34 mouse cellular contexts compared by ENCODE assay signal in the genomic region with DNA sequence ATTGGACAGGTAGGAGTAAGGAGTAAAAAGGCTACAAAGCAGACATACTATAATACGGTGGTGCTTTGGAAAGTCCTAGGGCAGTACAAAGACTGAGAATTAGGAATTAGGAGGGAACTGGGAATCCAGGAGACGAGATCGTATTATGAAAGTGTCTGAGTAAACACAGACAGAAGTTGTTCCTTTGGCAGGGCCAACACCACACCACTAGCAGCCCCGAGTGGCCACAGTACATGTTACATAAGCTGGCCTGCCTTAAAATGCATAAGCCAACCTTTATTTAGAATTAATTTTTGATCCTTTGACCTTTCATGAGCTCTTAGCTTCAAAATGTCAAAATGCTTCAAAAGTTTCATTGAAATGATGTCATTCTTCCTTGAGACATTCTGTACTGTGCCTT. TPM values are rescaled to one million over a fixed set of nuclear protein-coding genes. Genes with fewer than 3 reads are reported as not detected.
DNase-seq lines count a peak whose midpoint lies in the region; ATAC-seq and TF ChIP-seq lines count a peak whose summit lies in the region.
"Had no signal": no experiment of that assay in that cellular context is flagged by ENCODE, and none has a peak within 500 bp of the region (broad histone marks: within the 10 kb centered on the region; RNA-seq: fewer than 3 reads in every experiment).

No protein-coding gene starts in this region.

- no peak overlapping the region for H3K27ac ChIP-seq in embryonic facial prominence, embryonic 11.5 days (replicated peaks; ENCODE audit: low read depth, low read length)
- no peak overlapping the region for H3K27ac ChIP-seq in embryonic facial prominence, embryonic 10.5 days (replicated peaks)
- peak overlapping the region; percentile 48; the same call in 1 of the 2 replicates for H3K27ac ChIP-seq in heart, postnatal 0 days (ENCODE audit: low read depth)
- no peak overlapping the region for H3K27ac ChIP-seq in lung, postnatal 0 days (ENCODE audit: low read length)
- H3K27ac ChIP-seq: embryonic facial prominence, embryonic 15.5 days; forebrain, embryonic 12.5 days; hindbrain, embryonic 14.5 days; liver, embryonic 14.5 days; lung, embryonic 15.5 days; midbrain, embryonic 13.5 days; neural tube, embryonic 13.5 days had no signal

- no peaks in the 10 kb centered on the region for H3K9me3 ChIP-seq in embryonic facial prominence, embryonic 11.5 days (replicated peaks; ENCODE audit: control insufficient read depth, low read length)
- H3K9me3 ChIP-seq in embryonic facial prominence, embryonic 10.5 days = no peaks in the 10 kb centered on the region
- H3K9me3 ChIP-seq in heart, postnatal 0 days (replicated peaks; ENCODE audit: control insufficient read depth, low read length) = no peaks in the 10 kb centered on the region
- no peaks in the 10 kb centered on the region for H3K9me3 ChIP-seq in lung, postnatal 0 days (ENCODE audit: low read length)
- H3K9me3 ChIP-seq: embryonic facial prominence, embryonic 15.5 days; forebrain, embryonic 12.5 days; G1E; lung, embryonic 15.5 days; midbrain, embryonic 13.5 days; neural tube, embryonic 13.5 days had no signal

- H3K4me1 ChIP-seq in embryonic facial prominence, embryonic 11.5 days (ENCODE audit: control insufficient read depth, insufficient read depth, low read length) = no peaks in the 10 kb centered on the region
- H3K4me1 ChIP-seq in embryonic facial prominence, embryonic 10.5 days = no peaks in the 10 kb centered on the region
- H3K4me1 ChIP-seq in heart, postnatal 0 days (ENCODE audit: control insufficient read depth, insufficient read depth) = peaks cover 20% of the 10 kb centered on the region
- peaks cover 6% of the 10 kb centered on the region; the same call in 1 of the 2 replicates for H3K4me1 ChIP-seq in lung, postnatal 0 days (ENCODE audit: insufficient read depth, low read depth, low read length)
- H3K4me1 ChIP-seq: embryonic facial prominence, embryonic 15.5 days; forebrain, embryonic 12.5 days; midbrain, embryonic 13.5 days; neural tube, embryonic 13.5 days had no signal

- H3K9ac ChIP-seq in embryonic facial prominence, embryonic 11.5 days (replicated peaks; ENCODE audit: low read length) = no peak overlapping the region
- H3K9ac ChIP-seq in heart, postnatal 0 days (replicated peaks; ENCODE audit: low read depth, low read length) = no peak overlapping the region
- H3K9ac ChIP-seq in lung, postnatal 0 days (replicated peaks; ENCODE audit: low read depth) = no peak overlapping the region
- H3K9ac ChIP-seq: embryonic facial prominence, embryonic 15.5 days; forebrain, embryonic 12.5 days; forebrain, postnatal 0 days; hindbrain, embryonic 14.5 days; liver, embryonic 14.5 days; lung, embryonic 15.5 days; midbrain, embryonic 13.5 days; neural tube, embryonic 13.5 days had no signal

- no peak overlapping the region for H3K4me3 ChIP-seq in embryonic facial prominence, embryonic 11.5 days (ENCODE audit: low read depth, low read length)
- no peak overlapping the region for H3K4me3 ChIP-seq in embryonic facial prominence, embryonic 10.5 days
- no peak overlapping the region for H3K4me3 ChIP-seq in heart, postnatal 0 days (ENCODE audit: low read depth, low read length)
- H3K4me3 ChIP-seq in lung, postnatal 0 days (ENCODE audit: low read depth, low read length) = no peak overlapping the region
- H3K4me3 ChIP-seq: embryonic facial prominence, embryonic 15.5 days; forebrain, embryonic 12.5 days; lung, embryonic 15.5 days; megakaryocyte, embryonic 14.5 days; midbrain, embryonic 13.5 days; neural tube, embryonic 13.5 days had no signal

- intact Hi-C loops in heart, postnatal 25 days (cut with DNase I) = no loop called here

- no peak; the same call in 1 of the 2 replicates for TF ChIP-seq CTCF in heart, postnatal 0 days (IDR thresholded peaks at IDR 0.05; ENCODE audit: low read depth)
- TF ChIP-seq CTCF in lung, postnatal 0 days (IDR thresholded peaks at IDR 0.05) = peak; percentile 29; the same call in 1 of the 2 replicates

- 71% methylated on average over 4 of the region's 4 CpGs for WGBS in embryonic facial prominence, embryonic 11.5 days
- WGBS in embryonic facial prominence, embryonic 10.5 days = 76% methylated on average over 4 of the region's 4 CpGs
- WGBS in heart, postnatal 0 days = 55% methylated on average over 4 of the region's 4 CpGs
- WGBS in lung, postnatal 0 days = 28% methylated on average over 4 of the region's 4 CpGs

- H3K27me3 ChIP-seq in embryonic facial prominence, embryonic 11.5 days (ENCODE audit: control insufficient read depth, insufficient read depth, low read length) = no peaks in the 10 kb centered on the region
- no peaks in the 10 kb centered on the region for H3K27me3 ChIP-seq in embryonic facial prominence, embryonic 10.5 days (replicated peaks; ENCODE audit: low read depth, poor library complexity, severe bottlenecking)
- no peaks in the 10 kb centered on the region for H3K27me3 ChIP-seq in heart, postnatal 0 days (ENCODE audit: control insufficient read depth, insufficient read depth, low read length)
- no peaks in the 10 kb centered on the region for H3K27me3 ChIP-seq in lung, postnatal 0 days (replicated peaks; ENCODE audit: insufficient read depth, low read length)
- H3K27me3 ChIP-seq: embryonic facial prominence, embryonic 15.5 days; forebrain, embryonic 12.5 days; lung, embryonic 15.5 days; megakaryocyte, embryonic 14.5 days; midbrain, embryonic 13.5 days; neural tube, embryonic 13.5 days had no signal

- H3K4me2 ChIP-seq in embryonic facial prominence, embryonic 11.5 days (ENCODE audit: low read depth, low read length) = no peak overlapping the region
- no peak overlapping the region for H3K4me2 ChIP-seq in heart, postnatal 0 days (ENCODE audit: low read depth, low read length)
- H3K4me2 ChIP-seq in lung, postnatal 0 days (replicated peaks; ENCODE audit: low read depth, low read length) = no peak overlapping the region
- H3K4me2 ChIP-seq: embryonic facial prominence, embryonic 15.5 days; forebrain, embryonic 12.5 days; hindbrain, embryonic 14.5 days; lung, embryonic 15.5 days; midbrain, embryonic 13.5 days; neural tube, embryonic 13.5 days had no signal

- H3K36me3 ChIP-seq in embryonic facial prominence, embryonic 11.5 days (replicated peaks; ENCODE audit: control insufficient read depth, insufficient read depth, low read depth, low read length) = no peaks in the 10 kb centered on the region
- H3K36me3 ChIP-seq in embryonic facial prominence, embryonic 10.5 days (replicated peaks) = no peaks in the 10 kb centered on the region
- H3K36me3 ChIP-seq in heart, postnatal 0 days (replicated peaks; ENCODE audit: control insufficient read depth, insufficient read depth, low read length) = no peaks in the 10 kb centered on the region
- no peaks in the 10 kb centered on the region for H3K36me3 ChIP-seq in lung, postnatal 0 days (ENCODE audit: insufficient read depth, low read length)
- H3K36me3 ChIP-seq: embryonic facial prominence, embryonic 15.5 days; forebrain, embryonic 12.5 days; G1E; lung, embryonic 15.5 days; midbrain, embryonic 13.5 days; neural tube, embryonic 13.5 days had no signal

- ATAC-seq in embryonic facial prominence, embryonic 11.5 days (replicated peaks; ENCODE audit: insufficient number of reproducible peaks, low FRiP score, low TSS enrichment, low read depth) = peak; percentile 44; the same call in 1 of the 2 replicates
- ATAC-seq in heart, postnatal 0 days (ENCODE audit: insufficient read depth, low read depth) = no peak
- peak; percentile 32; the same call in 1 of the 2 replicates for ATAC-seq in lung, postnatal 0 days
- ATAC-seq: forebrain, postnatal 0 days; midbrain, embryonic 13.5 days had no signal

- no peak for DNase-seq in embryonic facial prominence, embryonic 11.5 days (ENCODE audit: low spot score)
- DNase-seq in embryonic facial prominence, embryonic 10.5 days (ENCODE audit: low spot score) = no peak
- DNase-seq in heart, postnatal 0 days (ENCODE audit: low spot score) = no peak
- DNase-seq in heart, postnatal 25 days (ENCODE audit: low spot score) = no peak
- peak; percentile 42 for DNase-seq in lung, postnatal 0 days (ENCODE audit: low spot score)
- peak; percentile 40 for DNase-seq in skeletal muscle tissue, adult 2 months (ENCODE audit: low read depth, low spot score)
- DNase-seq in thymus, postnatal 0 days (ENCODE audit: low spot score) = no peak
- DNase-seq: adrenal gland, postnatal 25 days; cerebellum, adult 11-12 months; cerebellum, postnatal 10 days; forebrain, postnatal 0 days; gastrocnemius, postnatal 36 days; kidney, adult 18-20 months; kidney, postnatal 4 days; layer of hippocampus, postnatal 36 days; left cerebral cortex, postnatal 4 days; right cerebral cortex, postnatal 4 days; thymus, adult 2 months; thymus, postnatal 4 days had no signal

- no peak for TF ChIP-seq EP300 in heart, postnatal 0 days (IDR thresholded peaks at IDR 0.05; ENCODE audit: low read depth)
- TF ChIP-seq EP300 in lung, postnatal 0 days (IDR thresholded peaks at IDR 0.05) = no peak

RNA-seq across cellular contexts. Expression of a gene that starts 18.8 kb away (rescaled TPM):
- not detected in 2 replicates for polyA plus RNA-seq in embryonic facial prominence, embryonic 11.5 days (2014; fragmentation: Nextera tagmentation; extraction: Ambion mirVana)
- polyA plus RNA-seq in embryonic facial prominence, embryonic 10.5 days (2016; fragmentation: Nextera tagmentation; extraction: Ambion mirVana) = not detected in 2 replicates
- total RNA-seq in heart, postnatal 0 days (2014; rRNA removed; ENCODE audit: low replicate concordance) = not detected in 2 replicates
- polyA plus RNA-seq in heart, postnatal 0 days (2015; fragmentation: Nextera tagmentation; extraction: Ambion mirVana) = not detected in 2 replicates
- not detected for total RNA-seq in heart, postnatal 25 days (2021)
- not detected in 2 replicates for polyA plus RNA-seq in lung, postnatal 0 days (2015; fragmentation: Nextera tagmentation; extraction: Ambion mirVana)
- not detected in 2 replicates for polyA plus RNA-seq in thymus, postnatal 0 days (2015; fragmentation: Nextera tagmentation; extraction: Ambion mirVana)
- total RNA-seq: adrenal gland, postnatal 25 days; common myeloid progenitor, adult 5-6 weeks; hematopoietic stem cell, adult 5-6 weeks; layer of hippocampus, postnatal 36 days; left cerebral cortex, postnatal 4 days had no signal
- polyA plus RNA-seq: embryonic facial prominence, embryonic 15.5 days; forebrain, embryonic 12.5 days; forebrain, postnatal 0 days; G1E; heart, embryonic 14.5 days; hindbrain, embryonic 14.5 days; intestine, embryonic 14.5 days; kidney, embryonic 16.5 days; limb, embryonic 14.5 days; liver, embryonic 14.5 days; lung, embryonic 15.5 days had no signal

Comparison
In these comparisons a context has a peak if more than half of its experiments do, and no peak if none do; other contexts are left out.
1. DNase-seq: peak in lung, postnatal 0 days (single experiment) and skeletal muscle tissue, adult 2 months (single experiment); none in embryonic facial prominence, embryonic 11.5 days (single experiment), embryonic facial prominence, embryonic 10.5 days (single experiment), heart, postnatal 0 days (single experiment), heart, postnatal 25 days (single experiment) and thymus, postnatal 0 days (single experiment).